Mouse (Mus musculus) cerebellum, postnatal 14 days (tissue): ENCODE data around the gene Poc1a.

Experiments
- DNase-seq, 2 experiments: peaks; one replicate each; pipeline ENCODE4 v3.0.0; 2021; ENCODE audit warnings: mixed read lengths in 2 of 2

Poc1a gene

DNA sequence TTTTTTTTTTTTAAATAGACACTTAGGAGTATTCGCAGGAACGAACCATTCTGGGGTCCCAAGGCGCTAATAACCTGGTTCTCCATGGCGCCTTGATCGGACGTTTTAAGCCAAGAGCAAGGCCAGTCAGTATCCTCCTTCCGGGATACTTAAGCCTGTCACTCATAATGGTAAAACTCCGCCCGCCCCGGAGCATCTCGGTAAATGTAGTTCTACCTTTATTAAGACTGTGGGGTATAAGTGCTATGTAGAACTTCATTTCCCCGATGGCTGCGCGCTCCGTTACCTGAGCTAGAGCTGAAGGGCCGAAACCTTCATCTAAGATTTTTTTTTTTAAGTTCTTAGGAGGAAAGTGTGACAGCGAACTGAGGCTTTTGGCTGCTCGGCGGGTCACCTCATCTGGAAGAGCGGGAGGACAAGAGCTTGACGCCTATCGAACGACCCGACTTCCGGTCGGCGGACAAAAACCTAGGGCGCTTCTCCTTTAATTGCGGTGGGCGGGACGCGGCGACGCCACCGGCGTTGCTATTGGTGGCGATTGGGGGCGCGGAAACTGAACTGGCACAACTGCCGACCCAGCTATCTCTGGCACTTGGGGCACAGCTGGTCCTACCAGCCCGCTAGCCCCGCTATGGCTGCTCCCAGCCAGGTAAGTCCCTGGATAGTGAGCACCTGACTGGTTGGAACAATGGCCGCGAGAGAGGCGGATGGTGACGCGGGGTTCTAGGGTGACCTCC is at the start of gene Poc1a:
TSS of gene Poc1a (plus strand) at position 254 of the 737 bp plus-strand sequence.
- DNase-seq = peak; percentile 96 to 97

DNA sequence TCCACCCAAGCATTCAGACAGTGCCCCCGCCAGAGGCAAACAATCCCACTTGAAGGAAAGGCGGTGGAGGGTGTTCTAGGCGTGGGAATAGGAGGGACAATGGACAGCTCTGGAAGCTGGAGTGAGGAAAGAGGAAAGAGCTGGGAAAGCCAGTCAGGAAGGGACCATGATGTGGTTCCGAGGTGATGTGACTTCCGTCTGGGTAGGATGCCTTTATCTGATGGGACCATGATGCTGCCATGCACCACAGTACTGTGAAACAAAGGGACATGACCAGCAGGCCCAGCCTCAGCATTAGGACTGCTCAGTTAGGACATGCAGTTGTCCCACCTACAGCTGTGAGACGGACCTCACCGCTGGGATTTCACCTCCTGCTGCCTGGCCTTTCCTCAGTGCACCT is 49.6 kb upstream of the Poc1a start:
- DNase-seq = no peak

DNA sequence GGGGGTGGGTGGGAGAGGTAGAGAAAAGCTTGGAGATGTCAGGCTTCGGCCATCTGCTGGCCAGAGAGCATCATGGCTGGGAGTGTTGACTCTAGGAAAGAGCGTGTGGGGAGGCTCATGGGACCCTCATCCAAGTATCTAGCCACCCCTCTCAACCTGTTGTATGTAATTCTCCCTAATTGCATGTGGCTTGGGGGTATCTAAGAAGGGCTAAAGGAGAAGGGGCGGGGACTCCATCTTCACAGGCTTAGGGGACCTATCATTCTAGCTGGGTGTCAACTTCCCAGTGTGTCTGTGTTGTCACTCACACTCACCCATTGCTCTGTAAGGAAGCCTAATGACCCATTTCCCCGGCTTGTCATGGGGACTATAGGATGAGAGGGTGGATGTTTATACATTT is 49.0 kb upstream of the Poc1a start:
- DNase-seq = no peak

DNA sequence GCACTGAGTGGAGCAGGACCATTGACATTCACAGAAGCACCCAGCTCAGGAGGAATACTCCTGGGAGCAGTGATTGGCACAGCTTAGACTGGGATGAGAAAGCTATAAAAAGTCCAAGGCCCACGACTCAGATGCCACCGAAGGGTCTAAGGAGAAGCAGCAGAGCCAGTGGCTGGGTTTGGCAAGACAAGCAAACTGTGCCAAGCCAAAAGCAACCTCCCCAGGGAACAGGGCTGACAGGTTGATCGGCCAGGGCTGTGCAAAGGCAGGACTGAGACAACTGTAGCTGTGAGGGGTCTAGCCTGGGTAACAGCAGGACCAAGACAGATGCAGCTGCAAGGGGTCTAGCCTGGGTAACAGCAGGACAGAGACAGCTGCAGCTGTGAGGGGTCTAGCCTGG is 47.9 kb upstream of the Poc1a start:
- no peak for DNase-seq

DNA sequence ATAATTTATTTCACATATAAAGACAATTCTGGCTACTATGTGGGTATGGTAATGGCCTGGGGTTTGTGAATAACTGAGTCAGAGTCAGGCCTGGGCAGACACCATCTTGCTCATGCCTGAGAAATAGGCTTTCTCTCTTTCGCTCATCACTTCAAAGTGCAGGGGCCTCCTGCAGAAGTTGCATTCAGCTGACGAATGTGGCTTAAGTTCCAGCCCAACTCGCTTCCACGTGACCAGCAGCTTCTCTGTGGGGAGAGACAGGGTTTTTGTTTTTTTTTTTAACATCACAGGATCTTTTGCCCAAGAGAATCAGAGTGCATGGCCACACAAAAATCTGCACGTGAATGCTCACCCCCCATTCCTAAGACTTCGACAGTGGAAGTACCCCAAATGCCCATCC is 46.9 kb upstream of the Poc1a start:
- no peak for DNase-seq

DNA sequence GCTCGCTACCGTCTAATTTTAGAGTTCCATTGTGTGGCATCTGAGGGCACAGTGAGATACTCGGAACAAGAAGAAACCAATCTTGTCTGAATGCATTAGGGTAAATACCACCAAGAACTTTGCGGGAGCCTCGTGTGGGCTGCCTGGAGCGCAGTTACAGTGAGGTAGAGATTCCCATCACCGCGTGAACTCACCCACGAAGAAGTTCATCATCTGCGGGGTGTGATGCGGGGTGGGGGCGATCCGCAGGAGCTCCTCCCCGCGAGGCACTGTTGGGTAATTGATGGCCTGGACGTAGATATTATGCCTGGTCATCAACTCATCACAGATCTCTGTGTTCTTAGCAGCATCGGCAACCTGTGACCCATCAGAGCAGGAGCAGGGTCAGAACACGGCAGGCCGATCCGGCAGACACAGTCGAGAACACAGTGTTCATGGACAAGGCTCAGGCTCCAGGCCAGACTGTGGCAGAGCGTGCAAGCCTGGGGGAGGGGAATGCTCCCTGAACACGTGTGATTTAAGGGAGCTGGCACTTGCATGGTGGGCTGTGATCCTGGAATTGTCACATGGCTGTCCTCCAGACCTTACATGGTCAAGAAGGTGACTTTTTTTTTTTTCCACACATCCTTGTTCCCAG is 45.5 kb upstream of the Poc1a start:
- no peak for DNase-seq

DNA sequence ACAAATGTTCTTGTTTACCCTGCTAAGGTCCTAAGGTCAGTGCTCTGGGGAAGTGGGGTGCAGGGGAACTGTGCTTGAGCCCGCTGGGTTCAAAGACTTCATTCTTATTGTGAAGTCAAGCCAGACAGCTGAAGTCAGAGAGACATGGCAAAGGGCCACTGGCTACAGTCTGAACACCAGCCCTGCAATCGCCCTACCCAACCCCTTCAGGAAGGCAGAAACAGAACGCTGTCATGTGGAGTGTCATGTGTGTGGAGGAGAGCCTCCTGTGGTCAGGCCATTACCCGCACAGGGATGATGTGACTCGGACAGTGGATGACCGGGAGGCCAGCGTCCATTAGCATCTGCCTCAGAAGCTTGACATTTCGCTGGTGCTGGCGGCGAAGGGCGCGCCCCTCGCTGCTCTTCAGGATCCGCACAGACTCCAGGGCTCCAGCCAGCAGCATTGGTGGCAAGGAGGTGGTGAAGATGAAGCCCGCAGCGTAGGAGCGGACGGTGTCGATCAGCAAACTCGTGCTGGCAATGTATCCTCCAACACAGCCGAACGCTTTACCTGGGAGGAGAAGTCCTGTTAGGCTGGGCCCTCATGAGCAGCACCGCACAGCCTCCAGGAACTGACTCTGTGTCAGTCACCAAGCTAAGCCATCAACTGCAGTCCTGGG is 44.6 kb upstream of the Poc1a start:
- DNase-seq = no peak

DNA sequence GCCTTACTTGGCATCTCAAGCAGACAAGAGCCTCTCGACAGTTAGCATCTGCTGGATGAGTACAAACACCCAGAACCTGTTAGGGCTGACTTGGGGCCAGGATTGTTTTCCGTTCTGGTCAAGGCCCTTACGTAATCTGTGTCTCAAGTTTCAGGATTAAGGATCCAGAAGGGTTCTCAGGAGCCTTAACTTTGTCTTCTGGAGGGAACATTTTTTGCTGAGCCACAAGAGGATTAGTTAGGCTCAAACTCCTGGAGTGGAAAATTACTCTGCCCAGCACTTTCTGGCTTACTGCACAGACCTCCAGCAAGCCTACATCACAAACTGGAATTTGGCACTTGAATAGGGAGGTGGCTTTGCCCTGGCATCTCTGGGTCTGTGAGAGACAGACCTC is 44.0 kb upstream of the Poc1a start:
- no peak for DNase-seq

DNA sequence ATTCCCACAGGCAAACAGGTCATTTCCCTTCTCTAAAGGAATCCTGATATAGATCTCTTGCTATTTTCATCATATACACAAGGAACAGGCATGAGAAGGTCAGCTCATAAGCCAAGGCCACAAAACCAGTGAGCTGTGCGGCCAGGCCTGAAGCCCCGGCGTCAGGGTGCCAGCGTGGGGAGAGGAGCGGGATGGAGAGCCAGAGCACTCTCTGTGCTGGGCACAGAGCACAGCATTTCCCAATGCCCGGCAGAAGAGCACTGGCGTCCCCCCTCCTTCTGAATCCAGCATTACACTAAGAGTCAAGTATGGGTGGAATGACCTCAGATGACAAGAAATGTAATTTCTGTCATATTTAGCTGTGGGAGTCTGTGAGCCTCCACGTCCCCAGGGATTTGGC is 43.5 kb upstream of the Poc1a start:
- DNase-seq = no peak

DNA sequence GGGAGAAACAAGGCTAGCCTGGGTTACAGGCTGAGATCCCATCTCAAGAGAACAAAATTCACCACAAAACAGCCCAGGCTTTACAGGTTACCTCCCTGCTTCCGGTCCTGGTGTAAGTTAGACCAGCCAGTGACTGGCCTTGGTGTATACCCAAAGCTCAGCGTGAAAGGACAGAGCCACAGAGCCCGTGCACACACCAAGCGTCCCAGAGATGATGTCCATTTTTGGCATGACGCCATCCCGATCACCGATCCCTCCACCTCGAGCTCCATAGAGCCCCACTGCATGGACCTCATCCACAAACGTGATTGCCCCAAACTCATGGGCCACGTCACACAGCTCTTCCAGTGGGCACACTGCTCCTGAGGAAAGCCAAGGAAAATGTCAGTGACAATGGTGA is 43.0 kb upstream of the Poc1a start:
- no peak for DNase-seq

DNA sequence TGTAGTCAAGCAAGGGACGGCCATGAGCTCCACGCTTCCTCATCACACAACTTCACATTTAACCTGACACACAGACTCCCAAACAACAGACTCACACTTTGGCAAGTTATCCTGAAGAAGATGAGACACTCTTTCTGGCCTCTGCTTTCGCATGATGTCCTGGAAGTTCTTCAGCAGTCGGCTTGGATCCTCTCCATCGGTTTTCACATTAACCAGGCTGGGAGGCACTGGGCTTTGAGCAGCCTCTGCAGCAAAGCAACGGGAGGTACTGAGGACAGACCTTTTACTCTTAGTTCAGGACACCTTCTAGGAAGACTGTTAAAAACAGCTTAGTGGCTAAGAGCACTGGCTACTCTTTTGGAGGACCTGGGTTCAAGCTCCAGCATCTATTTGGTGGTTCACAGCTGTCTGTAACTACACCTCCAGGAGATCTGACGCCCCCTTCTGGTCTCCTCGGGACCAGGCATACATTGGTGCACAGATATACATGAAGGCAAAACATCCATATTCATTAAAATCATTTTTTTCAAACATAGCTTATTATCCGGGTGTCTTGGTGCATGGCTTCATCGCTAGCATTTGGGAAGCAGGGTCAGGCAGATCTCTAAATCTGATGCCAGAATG is 39.2 kb upstream of the Poc1a start:
- no peak for DNase-seq

DNA sequence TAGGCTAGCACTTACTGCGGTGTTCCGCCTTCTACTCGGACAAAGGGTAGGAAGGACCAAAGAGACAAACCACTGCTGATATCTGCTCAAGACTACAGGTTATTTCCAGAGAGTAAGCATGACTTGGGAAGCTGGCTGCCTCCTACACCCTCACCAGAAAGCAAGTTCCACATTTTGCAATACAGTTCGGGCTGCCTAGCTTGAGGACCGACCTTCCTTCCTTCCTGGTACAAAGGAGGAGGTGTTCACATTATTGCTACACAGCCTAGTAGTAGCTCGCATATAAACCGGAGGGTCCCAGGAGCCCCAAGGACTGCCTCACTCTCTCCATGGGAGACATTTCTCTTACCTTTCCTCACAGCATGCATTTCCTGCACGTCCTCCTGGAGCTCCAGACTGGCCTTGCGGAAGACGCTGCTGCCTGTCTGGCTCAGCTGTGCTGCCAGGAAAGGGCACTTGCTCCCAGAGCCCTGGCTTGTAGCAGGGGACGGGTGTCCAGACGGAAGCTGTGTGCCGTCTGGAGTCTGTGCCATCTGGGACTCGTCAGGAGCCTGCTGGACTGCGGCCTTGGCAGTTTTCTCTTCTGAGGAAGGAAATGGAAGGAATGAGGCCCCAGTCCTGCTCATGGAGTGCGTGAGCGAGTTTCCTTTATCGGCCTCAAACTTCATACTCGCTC is 37.9 kb upstream of the Poc1a start:
- DNase-seq = peak; percentile 81 to 84

DNA sequence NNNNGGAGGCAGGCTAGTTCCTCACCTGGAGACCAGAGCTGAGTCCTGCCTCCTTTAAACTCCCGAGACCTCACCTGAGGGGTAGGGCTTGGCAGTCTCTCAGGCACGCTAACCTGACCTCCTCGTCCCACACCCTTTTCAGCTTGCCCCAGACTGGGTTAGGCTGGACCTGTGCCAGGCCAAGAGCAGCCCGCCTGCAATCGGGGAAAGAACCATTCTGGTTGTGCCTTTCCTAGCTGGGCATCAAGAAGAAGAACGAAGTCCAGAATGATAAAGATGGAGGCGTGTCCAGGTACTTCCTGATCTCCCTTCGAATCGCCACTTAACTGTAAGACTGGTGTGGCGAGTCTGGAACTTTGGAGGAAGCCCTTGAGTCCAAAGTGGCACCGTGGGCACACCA is 31.3 kb upstream of the Poc1a start:
- peak in 1 of 2 experiments; percentile 44 for DNase-seq

DNA sequence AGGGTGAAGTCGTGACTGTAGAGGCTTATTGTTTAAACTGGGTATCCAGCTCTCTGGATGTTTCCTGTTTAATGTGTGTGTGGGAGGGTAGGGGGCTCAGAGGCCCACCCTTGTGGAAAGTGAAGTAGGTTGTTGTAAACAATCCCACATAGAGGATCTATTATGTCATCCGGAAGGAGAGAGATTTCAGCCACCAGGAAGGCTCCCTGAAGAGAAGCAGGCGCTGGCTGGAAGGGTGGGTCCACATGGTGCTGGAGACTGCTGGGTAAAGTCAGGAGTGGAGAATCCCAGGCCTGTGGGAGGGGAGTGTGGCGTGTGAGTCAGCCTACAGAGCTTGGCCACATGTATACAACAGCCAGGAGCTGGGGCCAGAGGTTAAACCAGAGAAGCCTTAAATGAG is 30.6 kb upstream of the Poc1a start:
- no peak for DNase-seq

DNA sequence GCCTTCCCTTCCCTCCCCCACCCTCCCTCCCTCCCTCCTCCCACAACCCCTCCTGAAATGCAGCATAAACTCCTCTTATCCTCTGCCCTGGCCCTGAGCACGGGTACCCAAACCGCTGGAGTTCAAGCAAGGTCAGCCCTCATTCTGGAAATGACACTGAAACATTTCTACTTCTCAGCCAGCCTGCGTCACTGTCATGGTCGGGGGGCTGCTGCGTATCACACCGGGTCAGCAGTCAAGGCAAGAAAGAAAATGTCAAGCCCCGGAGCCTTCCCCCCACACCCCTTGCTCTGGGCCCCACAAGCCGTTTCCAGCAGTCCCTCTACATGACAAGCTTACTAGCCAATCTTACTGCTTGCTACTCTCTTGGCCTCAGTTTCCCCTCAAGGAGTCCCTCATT is 29.8 kb upstream of the Poc1a start:
- no peak for DNase-seq

DNA sequence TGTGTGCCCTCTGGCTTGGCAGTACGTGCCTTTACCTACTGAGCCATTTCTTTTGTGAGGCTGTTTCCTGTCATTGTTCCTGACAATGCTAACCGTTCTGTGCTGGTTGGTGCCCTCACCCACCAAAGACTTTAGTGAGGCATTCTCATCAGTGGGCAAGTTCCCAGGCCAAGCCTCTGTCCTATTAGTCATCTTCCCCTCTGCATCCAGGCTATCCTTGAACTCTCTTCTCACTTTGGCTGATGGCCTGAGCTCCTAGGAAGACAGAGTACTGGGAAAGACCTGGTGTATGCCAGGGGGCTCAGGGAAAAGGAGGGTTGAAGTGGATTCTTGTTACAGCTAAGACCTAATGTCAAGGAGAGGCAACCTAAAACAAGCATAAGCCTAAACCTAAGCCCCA is 26.9 kb upstream of the Poc1a start:
- no peak for DNase-seq

DNA sequence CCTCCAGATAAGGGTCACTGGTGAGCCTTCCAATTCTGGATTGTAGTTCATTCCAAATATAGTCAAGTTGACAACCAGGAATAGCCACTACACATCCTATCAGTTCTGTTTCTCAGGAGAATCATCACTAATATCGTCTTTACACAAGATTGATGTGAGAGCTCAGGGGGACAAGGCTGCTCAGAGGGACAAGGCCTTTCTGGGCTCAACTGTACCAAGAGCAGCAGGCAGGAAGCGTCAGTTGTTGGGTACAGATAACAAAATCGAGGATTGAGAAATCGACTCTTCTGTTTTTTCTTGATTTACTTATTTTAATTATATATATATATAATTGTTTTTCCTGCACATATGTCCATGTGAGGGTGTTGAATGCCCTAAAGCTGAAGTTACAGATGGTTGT is 22.4 kb upstream of the Poc1a start:
- no peak for DNase-seq

DNA sequence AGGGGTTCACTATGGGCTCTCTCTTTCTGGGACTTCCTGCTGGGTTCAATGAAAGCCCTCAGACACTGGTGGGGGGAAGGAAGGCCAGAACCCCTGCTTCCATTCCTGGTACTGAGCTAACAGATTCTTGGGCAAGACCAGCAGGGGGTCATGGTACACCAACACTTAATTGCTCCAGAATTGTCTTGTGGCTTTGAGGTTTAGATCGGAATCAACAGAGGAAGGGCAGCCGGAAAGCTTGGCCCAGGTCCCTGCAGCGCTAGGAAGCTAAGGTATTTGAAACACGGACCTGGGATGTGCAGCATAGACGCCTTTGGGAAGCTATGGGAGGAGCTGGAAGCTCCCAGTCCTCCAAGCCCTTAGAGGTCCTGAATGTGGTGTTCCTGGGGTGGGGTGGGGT is 21.9 kb upstream of the Poc1a start:
- no peak for DNase-seq

DNA sequence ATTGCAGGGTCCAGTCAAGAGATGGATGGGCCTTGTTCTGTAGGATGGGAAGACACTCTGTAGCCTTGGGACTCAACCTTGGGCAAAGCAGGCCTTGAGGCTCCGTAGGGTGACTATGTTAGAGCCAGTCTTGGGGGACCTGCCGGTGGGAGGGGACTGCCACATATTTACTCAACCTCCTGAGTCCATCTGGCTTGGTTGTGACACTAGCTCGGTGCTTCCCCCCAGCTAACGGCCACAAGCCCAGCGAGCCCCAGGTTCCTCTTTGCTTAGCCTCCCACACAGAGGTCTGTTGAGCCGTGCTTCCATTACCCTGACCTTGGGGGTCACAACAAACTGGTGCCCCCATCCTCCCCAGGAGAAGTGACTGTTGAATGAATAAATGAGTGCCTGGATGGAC is 19.8 kb upstream of the Poc1a start:
- no peak for DNase-seq

DNA sequence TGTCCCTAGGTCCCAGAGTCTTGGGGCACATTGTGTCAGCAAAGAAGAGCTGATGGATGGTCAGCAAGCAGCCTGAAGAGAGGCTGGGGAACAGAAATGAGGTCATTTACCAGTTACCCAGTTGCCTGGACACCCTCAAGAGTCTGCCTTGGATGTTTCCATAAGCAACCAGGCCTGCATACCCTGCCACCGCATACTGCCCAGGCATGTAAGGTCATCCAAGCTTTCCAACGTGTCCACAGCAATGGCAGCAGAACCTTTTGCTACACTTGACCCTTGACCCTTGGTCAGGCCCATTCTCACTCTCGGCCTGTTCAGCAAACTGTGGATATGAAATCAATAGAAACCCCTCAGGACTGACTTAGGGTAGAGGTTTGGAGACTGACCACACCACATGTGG is 19.4 kb upstream of the Poc1a start:
- DNase-seq = no peak

DNA sequence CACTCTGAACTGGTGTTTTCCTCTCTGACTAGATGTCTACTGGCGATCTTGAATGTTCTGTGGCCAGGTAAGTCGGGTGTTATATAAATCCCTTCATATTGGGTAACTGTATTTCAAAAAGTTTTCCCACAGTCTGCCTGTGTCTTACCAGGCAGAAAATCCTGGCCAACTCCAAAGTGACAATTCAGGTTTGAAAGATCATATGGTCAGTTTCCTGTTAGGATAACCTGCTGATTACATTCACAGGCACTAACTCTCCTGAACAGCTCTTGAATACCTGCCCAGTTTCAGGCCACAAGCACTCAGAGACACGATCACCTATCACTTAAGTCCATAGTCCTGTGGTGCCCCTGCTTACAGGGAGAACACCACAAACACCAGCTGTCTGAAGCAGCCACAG is 18.8 kb upstream of the Poc1a start:
- no peak for DNase-seq

DNA sequence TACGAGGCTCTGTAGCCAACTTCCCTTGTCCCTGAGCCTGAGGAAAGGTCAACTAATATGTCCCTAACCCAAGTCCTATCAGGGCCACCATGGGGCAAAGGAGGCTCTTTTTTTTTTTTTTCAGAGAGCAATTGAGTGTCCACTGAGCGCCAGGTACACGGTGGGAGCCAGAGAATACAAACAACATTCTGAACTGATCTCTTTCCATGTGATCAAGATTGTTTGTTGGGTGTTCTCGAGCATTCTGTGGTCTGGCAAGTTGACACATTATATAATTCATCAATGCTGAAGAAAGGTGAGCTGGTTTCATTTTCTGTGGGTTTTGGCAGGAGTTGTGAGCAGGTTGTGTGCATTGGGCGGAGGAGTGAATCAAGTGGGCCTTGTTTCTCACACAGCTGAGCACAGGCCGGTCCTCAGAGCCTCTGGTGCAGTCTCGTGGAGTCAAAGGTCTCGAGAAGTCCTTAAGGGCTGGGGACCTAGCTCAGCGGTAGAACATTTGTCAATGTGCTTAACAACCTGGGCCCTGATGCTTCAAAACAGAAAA is 17.4 kb upstream of the Poc1a start:
- DNase-seq = no peak
